Mouse (Mus musculus): ENCODE measurements around the gene Cygb. TPM values are rescaled to one million over a fixed set of nuclear protein-coding genes. Genes with fewer than 3 reads are reported as not detected.

The Cygb gene
- total RNA-seq (2015) (not detected in 2 replicates), total RNA-seq (2017) (not detected in 2 replicates)

DNA sequence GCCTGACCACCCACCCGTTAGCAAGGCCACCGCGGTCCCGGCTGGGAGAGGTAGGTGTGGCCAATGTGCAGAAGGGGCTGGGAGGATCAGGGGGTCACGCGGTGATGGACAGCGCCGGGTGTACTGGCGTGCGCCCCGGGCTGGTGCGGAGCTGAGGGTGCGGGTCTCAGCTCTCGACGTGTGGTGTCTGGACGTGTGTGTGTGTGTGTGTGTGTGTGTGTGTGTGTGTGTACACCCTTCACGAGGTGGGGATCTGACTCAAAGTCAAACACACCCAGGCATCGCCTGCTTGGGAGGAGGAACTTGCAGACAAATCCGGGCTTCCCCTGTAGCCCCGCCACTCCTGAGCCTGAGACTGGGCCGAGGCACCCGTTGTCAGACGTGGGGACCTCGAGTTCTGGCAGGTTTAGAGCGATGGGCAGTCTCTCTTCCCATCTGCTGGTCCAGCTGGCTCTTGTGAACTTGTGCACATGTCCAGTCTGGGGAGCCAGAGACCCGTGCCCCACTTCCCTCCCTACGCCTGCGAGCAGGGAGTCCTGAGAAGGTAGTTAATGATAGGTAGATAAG lies at the start of gene Cygb:
Cygb (minus strand) TSS at position 59 of the 567 bp plus-strand sequence.
- ATAC-seq (replicated peaks; ENCODE audit: poor library complexity) = no peak

DNA sequence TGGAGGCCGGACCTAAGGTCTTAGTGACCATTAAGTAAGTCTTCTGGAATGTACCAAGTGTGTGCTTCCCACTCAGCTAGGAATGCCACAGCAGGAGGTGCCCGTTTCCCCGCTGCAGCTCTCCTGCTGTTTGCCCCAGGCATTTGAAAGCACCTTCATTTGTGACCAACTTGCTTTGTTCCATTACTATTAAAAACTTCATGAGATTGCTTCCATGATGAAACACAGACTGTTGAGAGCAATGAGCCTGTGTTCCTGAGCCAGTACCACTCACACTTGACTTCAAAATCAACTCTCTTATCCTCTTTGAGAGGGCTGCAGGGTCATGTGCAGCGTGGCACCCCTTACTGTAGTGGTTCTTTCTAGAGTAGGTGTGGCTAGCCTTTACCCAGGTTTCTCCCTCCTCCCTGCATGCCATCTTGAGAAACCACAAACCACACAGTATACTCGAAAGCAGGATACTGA lies 47.3 kb upstream of the Cygb start:
- no peak for ATAC-seq (replicated peaks; ENCODE audit: poor library complexity)

DNA sequence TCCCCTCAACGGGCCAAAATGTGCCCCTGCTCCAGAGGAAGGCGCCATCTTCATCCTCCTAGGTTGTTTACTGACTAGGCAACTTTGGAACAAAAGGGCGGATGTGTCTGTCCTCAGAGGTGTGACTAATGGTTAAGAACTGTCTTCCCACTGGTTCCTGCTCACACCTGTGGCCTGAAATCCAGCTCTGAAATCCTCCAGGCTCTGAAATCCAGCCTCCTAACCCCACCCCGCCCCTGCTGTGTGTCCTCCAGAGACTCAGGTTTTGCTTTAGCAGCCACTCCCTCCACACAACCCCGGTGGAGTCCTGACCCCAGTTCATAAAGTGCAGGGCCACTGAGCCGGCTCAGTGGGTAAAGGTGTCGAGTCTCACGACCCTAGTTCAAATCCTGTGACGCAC lies 43.4 kb upstream of the Cygb start:
- no peak for ATAC-seq (replicated peaks; ENCODE audit: poor library complexity)

DNA sequence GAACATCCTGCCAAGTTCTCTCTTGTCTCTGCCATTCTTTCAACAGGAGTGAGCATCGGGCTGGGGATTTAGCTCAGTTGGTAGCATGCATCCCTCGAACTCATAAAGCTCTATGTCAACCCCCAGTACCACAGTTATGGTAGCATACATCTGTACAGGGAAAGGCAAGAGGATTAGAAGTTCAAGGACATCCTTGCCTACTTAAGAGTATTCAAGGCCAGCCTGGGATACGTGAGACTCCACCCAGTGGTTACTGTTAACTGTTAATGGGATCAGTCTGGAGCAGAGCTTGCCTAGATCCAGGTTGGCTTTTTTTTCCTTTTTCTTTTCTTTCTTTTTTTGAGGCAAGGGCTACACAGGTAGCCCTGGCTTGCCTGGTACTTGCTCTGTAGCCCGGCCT lies 42.3 kb upstream of the Cygb start:
- ATAC-seq (replicated peaks; ENCODE audit: poor library complexity) = no peak

DNA sequence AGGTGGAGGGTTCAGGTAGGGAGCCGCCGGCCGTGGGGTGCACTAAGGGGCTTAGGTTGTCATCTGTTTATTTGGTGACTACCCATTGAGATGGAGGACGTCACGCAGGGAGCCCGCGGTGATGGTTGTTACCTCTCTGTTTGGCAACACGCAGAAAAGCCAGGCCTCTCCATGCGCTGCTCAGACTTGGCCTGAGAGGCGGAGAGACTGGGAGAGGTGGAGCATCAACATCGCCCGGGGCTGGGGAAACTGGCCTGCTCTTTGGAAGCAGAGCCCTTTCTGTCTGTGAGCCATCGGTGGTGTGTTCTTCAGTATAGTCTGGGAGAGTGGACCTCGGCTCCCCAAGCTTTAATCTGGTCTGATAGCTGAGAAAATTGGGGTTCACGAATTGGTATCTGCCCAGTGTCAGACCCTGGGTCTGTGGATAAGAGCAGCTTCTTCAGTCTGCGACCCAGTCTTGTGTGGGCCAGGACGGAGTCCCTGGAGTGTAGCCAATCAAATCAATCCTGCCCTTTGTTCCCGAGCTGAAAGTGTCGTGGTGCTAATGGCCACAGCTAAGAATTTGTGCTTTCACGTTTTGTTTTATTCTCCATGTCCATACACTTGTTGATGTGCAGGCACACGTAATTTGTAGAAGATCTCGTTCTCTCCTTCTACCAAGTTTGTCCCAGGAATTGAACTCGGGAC lies 41.2 kb upstream of the Cygb start:
- no peak for ATAC-seq (replicated peaks; ENCODE audit: poor library complexity)

DNA sequence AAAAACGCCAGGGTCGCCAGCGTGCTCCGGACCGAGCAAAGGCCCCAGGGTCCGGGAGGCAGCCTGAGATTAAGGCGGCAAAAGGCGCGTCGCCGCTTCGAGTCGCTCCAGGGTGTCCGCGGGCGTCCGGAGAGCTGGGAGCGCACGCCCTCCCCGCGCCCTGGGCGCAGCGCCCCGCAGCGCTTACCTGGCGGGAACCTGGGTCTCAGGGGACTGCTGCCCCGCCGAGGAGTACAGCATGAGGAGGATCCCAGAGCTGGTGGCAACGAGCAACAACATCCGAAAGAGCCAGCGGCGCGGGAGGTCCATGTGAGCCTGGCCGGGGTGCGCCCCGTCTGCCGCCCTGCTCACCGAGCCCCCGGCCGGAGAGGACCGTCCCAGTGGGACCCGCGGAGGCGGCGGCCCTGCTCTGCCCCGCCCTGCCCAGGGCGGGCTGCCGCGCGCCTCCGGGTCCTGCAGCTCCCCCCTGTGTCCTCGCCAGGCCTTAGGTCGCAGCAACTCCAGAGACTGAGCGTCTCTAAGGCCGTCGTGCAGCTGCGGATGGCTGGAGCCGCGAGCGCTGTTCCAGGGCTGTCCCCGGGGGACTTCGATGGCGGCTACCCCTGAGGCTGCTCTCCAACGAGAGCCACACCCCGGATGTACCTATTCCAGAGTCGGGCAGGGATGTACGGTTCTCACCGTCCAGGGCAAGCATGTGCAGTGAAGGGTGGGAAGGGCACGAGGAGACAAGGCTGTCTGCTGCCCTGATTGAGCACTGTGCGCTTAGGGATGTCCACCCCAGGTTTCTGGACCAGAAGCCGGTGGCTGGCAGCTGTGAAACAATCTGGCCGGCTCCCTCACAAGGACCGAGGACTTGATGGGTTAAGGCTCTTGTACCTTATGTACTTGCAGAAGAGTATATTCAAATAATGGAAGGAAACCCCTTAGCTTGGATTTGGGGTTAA lies 40.4 kb upstream of the Cygb start:
- ATAC-seq (replicated peaks; ENCODE audit: poor library complexity) = peak; percentile 37

DNA sequence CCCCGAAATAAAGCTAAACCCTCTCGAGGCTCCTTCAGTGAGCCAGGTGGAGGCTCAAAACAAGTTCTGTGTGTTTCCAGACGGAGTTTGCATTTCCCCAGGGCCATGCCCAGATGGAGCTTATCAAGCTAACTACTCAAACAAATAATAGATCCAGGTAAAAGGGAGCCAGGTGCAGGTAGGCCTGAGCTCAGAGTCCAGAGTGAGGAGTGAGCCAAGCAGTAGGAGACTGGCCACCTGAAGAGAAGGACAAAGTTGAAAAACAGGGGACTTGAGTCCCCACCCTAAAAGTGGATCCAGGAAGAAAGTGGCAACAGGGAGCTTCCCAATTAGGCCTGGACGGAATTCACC lies 39.8 kb upstream of the Cygb start:
- ATAC-seq (replicated peaks; ENCODE audit: poor library complexity) = no peak

DNA sequence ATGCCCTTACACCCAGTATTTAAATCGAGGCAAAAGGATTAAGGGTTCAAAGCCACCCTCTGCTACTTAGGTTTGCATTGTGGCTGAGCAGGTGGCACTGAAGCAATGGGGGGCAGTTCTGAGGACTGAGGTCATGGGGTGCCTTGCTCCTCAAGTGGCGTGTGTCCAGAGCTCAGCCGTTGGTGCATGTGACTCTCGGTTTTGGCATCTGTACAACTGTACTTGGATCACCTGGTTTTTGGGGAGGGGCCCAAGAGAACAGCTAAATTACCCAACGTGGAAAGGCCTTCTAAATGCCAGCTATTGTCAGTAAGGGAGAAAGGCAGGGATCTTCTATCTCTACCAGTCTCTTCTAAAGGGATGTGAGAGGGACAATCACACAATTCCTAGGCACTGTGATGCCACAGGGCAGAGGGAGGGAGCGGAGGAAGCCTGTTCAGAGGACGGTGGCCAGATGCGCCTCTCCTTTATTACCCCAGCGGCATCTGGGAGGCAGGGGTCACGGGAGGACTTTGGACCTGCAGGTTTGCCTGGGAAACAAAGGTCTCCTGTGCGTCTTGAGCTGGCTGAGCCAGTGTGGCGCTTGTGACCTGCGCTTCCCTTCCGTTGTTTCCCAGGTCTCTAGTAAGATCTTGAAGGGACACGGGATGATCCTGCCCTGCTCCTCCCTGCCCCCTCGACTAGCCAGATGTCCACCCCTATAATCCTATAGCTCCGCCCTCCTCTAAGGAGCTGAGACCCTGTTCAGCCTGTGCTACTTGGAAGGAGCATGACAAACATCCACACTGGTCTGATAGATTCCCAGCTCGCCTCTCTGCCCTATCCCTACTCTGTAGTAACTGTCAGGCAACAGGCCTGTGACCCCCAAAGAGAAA lies 36.8 kb upstream of the Cygb start:
- ATAC-seq (replicated peaks; ENCODE audit: poor library complexity) = no peak

DNA sequence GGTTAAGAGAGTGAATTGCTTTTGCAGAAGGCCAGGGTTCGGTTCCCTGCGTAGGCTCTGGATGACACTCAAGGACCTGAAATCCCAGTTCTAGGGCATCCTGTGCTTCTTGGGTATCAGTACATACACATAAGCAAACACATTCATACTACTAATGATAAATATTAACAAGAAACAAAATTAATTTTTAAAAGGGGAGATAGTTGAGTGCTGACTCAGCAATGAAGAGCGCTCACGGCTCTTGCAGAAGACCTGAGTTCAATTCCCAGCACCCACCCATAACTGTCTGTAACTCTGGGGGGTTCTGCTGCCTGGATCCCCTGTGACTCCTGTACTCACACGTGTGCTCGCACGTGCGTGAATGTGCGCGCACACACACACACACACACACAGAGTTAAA lies 35.5 kb upstream of the Cygb start:
- no peak for ATAC-seq (replicated peaks; ENCODE audit: poor library complexity)

DNA sequence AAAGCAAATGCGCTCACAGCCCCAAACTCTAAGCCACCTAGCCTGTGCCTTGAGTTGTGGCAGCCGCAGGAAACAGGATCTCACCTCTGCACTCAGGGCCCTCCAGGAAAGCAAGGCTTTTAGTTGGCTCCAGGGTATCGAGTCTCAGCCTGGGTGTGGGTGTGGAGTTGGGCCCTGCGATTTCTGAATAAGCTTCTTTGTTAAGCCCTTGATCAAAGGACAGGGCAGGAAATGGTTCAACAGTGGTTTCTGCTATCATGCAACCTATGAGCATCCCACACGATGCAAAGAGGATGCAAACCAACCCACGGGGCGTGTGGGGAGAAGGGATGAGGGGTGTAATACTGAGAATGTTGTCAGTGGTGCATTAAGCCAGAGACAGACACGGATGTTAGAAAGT lies 33.8 kb upstream of the Cygb start:
- ATAC-seq (replicated peaks; ENCODE audit: poor library complexity) = no peak

DNA sequence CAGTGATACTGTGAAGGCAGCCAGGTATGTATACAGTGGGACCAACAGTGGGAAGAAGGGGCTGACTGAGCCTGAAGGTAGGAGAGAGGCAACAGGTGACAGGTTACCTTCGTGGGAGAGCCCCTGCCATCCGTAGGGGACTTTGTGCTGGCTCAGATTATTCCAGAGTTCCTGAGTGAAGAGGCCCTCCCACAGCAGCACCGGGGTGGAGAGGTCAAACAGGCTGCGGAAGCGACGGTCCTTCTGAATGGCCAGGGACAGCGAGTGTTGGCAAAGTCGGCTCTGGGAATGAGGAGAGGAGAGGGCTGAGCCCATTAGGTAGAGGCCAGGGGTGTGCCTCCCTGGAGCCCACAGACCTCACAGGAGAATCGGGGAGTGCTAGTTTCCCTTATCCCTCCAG lies 31.6 kb upstream of the Cygb start:
- no peak for ATAC-seq (replicated peaks; ENCODE audit: poor library complexity)

DNA sequence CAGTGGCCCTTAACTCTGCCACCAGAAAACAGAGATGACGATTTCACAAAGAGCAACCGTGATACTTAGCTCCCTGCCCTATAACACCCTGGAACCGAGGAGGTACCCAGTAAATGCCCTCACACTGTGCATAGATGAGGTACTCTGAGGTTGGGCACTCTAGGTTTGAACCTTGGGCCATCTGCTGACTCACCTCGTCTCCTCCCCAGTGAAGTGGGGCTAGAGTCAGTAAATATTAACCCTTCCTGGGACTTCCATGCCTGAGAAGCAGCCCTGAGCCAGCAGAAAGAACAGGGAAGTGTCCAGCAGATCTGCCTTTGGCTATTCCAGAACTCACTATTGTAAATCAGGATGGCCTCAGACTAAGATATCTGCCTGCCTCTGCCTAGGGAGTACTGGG lies 29.7 kb upstream of the Cygb start:
- no peak for ATAC-seq (replicated peaks; ENCODE audit: poor library complexity)

DNA sequence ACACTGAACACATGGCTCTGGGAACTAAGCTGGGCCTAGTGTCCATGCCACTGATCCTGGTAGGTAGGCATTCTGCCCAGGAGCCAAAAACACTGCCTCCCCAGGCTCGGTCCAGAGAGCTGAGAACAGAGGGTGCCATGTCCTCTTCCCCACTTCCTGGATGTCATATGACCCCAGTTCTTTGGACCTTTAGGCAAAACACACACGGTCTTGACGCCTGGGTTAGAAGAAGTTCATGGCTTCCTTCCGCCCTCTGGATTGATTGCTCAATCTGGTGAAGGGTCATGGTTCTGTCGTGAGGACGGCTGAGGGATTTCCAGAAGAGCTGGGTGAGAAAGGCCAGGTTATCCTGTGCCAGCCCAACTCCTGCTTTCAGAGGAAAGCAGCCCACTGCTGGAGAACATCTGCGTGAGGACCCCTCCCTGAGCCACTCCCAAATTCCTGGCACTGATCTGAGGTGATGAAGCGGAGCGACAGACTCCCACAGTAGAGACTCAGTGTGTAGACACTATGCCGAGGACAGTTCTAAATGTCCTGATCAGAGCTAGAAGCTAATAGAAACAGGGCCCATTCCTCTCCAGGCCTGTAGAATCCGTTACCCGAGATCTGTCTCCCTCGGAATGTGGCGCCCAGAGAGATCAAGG lies 28.5 kb upstream of the Cygb start:
- peak; percentile 28; the same call in 1 of the 2 replicates for ATAC-seq (replicated peaks; ENCODE audit: poor library complexity)

DNA sequence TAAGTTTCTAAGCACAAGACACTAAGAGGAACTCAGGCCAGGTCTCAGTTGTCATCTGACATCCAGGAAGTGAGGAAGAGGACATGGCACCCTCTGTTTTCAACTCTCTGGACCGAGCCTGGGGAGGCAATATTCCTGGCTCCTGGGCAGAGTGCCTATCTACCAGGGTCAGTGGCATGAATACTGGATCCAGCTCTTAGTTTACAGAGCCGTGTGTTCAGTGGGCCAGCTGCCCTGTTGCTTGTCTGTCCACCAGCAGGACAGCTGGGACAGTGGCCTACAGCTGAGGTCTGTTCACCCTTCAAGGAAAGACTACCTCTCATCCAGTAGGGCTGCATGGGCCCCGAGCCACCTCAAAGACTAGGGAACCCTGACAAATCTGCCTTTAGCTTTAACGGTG lies 27.0 kb upstream of the Cygb start:
- no peak for ATAC-seq (replicated peaks; ENCODE audit: poor library complexity)

DNA sequence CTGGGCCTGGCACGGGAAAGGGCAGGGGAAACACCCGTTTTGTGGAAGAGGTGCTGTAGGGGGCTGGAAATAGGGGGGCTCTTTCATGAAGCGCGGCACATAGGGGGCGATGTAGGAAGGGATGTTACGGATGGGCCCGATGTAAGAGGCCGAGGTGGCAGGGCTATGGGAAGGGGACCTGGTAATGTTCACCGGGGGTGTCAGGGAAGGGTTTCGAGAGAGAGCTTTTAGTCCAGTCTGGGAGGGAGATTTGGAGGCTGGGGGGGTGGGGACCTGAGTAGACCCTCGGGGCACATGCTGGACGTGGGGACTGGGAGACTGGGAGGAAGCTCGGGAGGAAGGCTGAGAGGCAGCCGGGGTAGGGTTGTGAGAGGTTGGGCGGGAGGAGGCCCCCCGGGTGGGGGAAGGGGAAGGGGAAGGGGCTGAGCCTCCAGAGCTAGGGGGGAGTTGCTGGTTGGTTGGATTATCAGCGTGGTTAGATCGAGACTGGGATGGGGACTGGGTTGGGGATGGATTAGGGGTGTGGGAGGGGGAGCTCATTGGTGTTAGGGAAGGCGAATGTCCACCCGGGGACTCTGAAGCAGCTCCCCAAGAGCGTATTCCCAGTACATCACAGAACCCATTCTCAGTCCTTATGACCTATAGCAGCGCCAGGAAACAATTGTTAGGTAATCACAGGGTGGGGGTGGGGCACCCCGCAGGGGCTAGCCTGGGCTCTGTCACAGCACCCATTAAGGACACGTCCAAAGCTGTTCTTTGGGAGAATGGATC lies 26.4 kb upstream of the Cygb start:
- ATAC-seq (replicated peaks; ENCODE audit: poor library complexity) = no peak

DNA sequence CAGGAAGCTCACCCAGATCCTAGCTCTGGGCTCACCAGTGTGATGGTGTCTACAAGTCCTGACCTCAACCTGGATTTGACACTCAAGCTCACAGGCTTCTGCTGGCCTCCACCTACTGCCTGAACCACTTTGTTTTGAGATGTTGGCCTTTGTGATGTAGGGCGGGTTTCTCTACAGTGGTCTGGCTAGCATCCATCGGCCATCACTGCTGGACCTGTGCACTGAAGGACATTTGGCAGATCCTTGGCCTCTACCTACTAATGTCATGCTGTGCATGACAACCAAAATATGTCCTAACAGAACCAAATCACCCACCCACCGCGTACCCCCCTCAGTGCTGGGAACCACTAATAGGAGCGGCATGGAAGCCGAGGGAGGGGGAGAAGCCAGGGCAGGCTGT lies 25.0 kb upstream of the Cygb start:
- ATAC-seq (replicated peaks; ENCODE audit: poor library complexity) = no peak

DNA sequence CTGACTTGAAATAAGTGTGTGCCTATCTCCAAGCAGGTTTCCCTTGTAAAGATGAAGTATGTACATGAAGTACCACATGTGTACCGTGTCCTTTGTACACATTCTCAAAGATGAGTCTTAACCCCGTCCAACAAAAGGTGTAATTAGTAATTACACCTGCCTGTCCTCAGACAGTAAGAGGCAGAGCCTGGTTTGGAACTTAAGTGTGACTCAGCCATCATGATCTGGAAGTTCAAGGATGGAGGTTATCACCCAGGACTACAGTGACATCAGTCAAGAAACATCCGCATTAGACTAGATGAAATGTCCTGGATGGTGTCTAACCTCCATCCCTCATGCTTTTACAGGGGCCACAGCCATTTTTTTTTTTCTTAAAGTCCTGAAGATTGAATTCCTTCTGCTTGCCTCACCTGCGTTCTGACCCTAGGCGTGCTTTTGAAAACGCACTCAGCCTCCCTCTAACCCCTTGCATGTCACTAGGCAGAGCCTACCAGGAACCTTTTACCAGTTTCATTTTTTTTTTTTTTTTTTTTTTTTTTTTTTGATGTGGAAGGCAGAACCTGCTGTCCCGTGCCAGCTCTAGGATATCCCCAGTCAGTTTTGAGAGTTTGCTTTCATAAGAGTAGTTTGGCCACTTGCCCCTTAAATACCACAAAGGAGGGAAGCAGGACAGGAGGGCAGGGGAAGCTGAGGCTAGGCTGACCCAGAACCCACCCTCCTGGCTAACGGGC lies 23.8 kb upstream of the Cygb start:
- no peak for ATAC-seq (replicated peaks; ENCODE audit: poor library complexity)

DNA sequence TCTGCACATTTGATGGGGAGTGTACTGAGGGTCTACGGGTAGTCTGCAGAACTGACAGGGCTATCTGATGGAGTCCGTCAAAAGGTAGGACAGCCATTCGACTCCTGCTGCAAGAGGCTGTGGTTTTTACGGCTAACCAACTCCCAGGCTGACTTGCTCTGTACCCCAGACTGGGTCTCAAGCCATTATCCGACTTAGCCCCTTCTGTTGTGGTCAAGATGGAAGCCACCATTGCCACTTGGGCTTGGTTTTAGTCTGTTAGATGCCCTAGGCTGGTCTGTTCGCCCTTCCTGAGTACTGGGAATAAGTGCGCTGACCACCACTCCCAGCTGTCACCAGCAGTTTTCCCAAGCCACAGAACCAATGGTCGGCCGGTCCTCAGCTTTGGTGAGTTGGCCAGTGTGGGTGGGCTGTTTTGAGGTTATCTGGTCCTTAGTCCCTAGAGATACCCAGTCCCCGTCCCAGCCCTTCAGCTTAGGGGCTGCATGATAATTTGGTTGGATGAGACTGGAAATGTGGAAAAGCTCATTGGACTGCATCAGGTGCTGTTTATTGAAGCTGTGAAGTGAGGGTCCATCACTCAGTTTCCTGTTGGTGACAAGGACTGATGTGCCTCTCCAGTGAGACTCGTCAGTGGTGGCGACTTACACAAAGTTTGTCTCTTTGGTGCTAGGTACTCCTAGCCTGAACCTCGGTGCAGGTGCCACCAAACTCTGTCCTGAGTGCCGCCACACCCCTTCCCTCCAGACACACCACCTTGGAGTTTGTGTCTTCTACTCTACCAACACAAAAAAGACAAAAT lies 22.3 kb upstream of the Cygb start:
- no peak for ATAC-seq (replicated peaks; ENCODE audit: poor library complexity)

Measured in megakaryocyte progenitor cell, adult 5-6 weeks (primary cell).